Mouse (Mus musculus) layer of hippocampus, postnatal 10 days (tissue): ENCODE measurements at regions not wholly inside any gene's neighbourhood (a gene's known extent, or its start where the extent isn't known, plus 50 kb on each side); places are given as distances from the start of the nearest gene placed in this dataset.

ENCODE experiments used
- DNase-seq, 2 experiments: peaks; one replicate each; pipeline ENCODE4 v3.0.0; 2021; ENCODE audit warnings: low spot score in 2 of 2

DNA sequence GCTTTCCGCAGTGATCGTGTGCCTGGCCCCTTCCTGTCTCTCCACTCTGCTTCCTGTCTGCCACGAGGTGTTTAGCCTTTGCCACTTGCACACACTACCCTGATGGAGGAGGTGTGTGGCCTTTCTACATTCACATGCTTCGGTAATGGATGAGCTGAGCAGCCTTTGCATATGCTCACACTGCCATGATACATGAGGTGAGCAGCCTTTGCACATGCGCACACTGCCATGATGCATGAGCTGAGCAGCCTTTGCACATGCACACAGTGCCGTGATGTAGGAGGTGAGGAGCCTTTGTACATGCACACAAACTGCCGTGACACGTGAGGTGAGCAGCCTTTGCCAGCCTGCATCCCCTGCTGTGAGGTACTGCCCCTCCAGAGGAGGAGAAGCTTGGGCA lies 58.3 kb downstream of the Erv3 start:
- DNase-seq, result no peak

GRCm38 (mm10) chr2:131800126-131800894 lies 59.2 kb downstream of the Erv3 start:
- no peak for DNase-seq

- DNase-seq, result no peak
These were observed 60.1 kb downstream of the Erv3 start for GRCm38 (mm10) chr2:131799486-131799885.

- DNase-seq, result no peak
These were observed 62.4 kb downstream of the Erv3 start for GRCm38 (mm10) chr2:131797001-131797693.

DNA sequence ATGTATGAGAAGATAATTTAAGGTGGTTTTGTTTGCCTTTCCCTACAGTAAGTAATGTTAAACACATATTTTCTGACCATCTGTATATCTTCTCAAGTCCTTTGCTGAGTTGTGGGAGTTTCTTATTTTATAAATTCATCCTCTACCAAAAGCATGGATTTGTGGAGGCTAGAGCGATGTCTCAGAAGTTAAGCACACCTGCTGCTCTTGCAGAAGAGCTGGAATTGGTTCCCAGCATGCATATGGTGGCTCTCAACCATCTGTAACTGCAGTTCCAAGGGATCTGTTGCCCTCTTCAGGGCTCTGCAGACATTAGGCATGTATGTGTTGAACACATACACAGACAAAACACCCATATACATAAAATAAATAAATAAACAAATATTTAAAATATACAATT lies 84.2 kb downstream of the Erv3 start:
- no peak for DNase-seq

- DNase-seq, result no peak
These were observed 85.9 kb downstream of the Erv3 start for GRCm38 (mm10) chr2:131773691-131774090.

GRCm38 (mm10) chr2:131772163-131772562 lies 87.4 kb downstream of the Erv3 start:
- DNase-seq, result no peak

- peak; percentile 51 to 65 for DNase-seq
These were observed 88.7 kb downstream of the Erv3 start for GRCm38 (mm10) chr2:131770852-131771251.

DNA sequence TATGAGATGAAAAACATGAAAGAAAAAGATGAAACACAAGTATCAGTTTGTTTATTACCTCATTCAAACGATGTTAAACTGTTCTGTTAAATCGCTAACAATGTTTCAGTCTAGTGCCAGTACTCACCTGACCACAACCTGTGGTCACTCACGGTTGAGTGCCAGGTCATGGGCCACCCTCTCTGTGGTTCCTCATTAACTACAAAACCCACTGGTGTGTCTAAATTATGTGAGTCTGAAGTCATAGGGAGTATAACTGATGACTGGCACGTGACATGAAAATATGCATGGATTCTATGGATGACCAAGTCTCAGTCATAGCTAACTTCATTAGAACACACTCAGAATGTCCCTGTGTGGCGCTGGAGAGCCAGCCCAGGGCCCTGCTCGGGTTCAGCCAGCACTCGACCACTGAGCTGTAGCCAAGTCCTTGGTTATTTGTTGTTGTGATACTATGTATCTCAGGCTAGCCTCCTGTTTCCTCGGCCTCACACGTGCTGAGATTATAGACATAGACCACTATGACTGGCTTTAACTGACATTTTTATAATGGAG lies 89.8 kb downstream of the Erv3 start:
- no peak for DNase-seq

DNA sequence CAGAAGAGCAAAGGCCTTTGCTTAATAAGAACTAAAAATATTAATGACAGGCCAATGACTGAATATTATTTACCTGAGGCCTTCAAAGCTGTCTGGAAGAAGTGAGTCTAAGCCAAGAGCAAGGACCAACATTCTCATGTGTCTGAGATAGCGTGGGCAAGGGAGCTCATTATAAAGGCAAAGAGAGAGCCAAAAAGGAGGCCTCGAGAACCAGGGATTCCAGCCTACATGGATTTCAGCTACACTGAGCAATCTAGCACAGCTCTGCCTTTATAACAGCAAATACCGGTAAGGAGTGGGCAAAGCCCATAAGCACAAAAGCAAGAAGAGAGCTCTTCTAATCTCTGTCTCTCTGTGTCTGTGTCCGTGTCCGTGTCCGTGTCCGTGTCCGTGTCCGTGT lies 93.0 kb downstream of the Erv3 start:
- no peak for DNase-seq

DNA sequence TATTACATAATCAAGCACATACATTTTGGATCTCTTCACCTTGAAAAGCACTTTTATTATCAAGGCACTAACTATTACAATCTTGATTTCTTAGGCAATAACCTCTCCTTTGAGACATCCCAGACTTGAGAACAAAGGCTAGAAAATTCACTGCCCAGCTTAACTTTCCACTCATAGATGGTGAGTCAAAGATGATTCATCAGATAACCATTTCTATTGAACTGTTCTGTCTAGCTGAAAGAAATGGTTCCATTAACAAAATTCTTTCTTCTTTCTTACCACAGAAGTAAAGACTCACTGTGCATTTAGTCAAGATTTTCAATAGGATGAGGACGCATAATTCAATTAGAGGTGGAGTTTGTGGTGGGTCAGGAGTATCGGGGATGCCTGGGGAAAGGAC lies 98.0 kb downstream of the Erv3 start:
- no peak for DNase-seq

DNA sequence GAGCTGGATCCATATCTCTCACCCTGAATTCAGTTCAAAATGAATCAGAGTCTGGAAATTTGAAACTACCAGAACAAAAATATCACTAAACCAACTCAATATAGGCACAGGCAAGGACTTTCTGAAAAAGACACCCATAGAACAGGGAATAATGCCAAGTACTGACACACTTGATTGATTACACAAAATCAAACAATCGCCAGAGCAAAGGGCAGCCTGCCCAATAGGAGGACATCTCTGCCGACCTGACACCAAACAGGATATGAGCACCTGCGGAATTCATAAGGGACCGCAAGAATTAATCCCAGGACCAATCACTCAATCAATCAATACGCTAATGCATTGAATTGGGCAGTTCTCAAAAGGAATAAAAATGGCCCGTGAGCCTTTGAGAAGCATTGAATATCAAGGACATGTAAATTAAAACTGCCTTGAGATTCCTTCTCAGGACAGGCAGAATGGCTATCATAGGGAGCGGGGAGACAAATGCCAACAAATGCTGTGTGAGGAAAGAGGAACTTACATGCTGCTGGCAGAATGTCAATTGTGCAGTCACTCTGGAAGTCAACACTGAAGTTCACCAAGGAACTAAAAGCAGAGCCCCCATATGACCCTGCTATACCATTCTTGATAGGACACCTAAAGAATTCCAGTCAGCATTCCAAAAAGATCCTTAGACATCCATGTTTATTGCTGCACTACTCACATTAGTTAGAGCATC lies 102.2 kb downstream of the Erv3 start:
- DNase-seq, result no peak

- no peak for DNase-seq
These were observed 104.4 kb downstream of the Erv3 start for GRCm38 (mm10) chr2:131755107-131755506.

- DNase-seq, result no peak
These were observed 106.1 kb downstream of the Erv3 start for GRCm38 (mm10) chr2:131753436-131753835.

DNA sequence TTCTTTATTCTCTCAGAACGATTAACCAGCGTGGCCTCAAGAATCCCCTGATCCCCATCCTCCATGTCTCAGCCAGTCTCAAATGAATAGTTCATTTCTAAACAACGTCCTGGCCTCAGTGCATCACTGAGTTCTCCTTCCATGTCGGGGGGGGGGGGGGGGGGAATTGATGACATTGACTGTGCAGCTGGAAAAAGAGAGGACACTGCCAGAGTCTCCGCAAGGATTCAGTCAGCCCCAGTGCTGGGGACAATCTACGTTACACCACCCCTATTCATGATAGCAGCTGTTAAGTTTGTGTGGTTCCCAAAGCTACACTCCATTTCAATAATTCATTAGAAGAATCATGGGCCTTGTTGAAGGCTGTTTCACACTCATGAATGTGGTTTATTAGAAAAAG lies 108.9 kb downstream of the Erv3 start:
- no peak for DNase-seq

DNA sequence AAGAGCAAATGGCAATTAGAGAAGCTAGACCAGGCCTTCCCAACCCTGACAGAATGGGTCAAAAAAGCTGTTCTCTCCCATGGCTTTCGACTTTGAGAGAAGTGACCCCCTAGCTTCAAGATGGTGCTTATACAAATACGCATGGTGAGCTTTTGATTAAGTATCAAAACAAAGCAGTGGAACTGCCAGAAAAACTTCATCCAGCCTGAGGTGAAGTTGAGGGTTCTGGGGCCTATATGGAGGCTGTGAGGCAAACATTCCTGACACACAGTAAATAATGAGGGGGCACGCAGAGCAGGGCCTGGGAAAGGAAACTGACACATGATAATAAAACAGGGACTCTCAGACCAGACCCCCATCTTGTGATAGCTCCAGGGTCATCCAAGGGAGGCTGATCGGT lies 109.3 kb downstream of the Erv3 start:
- no peak for DNase-seq

- DNase-seq, result no peak
These were observed 109.8 kb downstream of the Erv3 start for GRCm38 (mm10) chr2:131749746-131750145.

- peak in 1 of 2 experiments; percentile 25 for DNase-seq
These were observed 110.8 kb downstream of the Erv3 start for GRCm38 (mm10) chr2:131748791-131749190.

GRCm38 (mm10) chr2:131747707-131748106 lies 111.8 kb downstream of the Erv3 start:
- DNase-seq, result no peak

GRCm38 (mm10) chr2:131745381-131745895 lies 114.1 kb downstream of the Erv3 start:
- DNase-seq, result no peak

DNA sequence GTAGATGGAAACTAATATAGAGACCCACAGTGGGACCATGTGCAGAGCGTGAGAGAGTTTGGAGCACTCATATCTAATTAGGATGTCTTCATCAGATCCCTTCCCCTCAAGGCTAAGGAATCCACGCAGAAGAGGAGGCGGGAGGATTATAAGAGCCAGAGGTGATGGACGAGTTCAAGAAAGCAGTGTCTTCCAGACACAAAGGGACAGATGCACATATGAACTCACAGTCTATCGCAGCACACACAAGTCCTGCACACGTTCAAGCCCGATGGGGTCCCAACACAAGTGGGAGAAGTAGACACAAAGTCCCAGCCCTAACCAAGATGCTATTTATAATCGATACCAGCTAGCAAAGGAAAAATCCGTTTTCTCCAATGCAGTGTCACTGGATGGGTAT lies 114.6 kb downstream of the Erv3 start:
- DNase-seq, result no peak

GRCm38 (mm10) chr2:131740456-131740855 lies 119.1 kb downstream of the Erv3 start:
- DNase-seq, result peak; percentile 16 to 38
